Mouse (Mus musculus) kidney, postnatal 0 days (tissue): ENCODE data around the gene Cts6. TPM values are rescaled to one million over a fixed set of nuclear protein-coding genes. Genes with fewer than 3 reads are reported as not detected.
A peak's percentile ranks its signal among the peaks of the same experiment; 100 is the strongest.
"Not testable (repeated sequence)": the region's sequence is repeated elsewhere in the genome, so short reads cannot be mapped to it uniquely, and the experiment has no call there.

Source experiments
- ATAC-seq: fragments of 200-750 bp; cut with Nextera tagmentation; replicated peaks from 2 replicates; pipeline ENCODE4 v1.8.0; 2017; ENCODE audit warnings: low read depth, moderate number of reproducible peaks, moderate TSS enrichment, moderate library complexity; ENCODE audit not compliant: low FRiP score
- DNase-seq: peaks from one replicate; pipeline ENCODE4 v3.0.0-alpha.2; 2016; ENCODE audit warnings: low spot score
- H3K27ac ChIP-seq: fragments of 300-500 bp; sonication (generic); 2 replicates; pipeline ENCODE4 v1.5.1; 2014; ENCODE audit warnings: mild to moderate bottlenecking
- H3K27me3 ChIP-seq: fragments of 300-500 bp; sonication (generic); 2 replicates; pipeline ENCODE4 v1.6.1; 2014; ENCODE audit warnings: low read length, mixed read lengths; ENCODE audit not compliant: insufficient read depth
- H3K36me3 ChIP-seq: fragments of 300-500 bp; sonication (generic); 2 replicates; pipeline ENCODE4 v1.6.1; 2014; ENCODE audit warnings: low read length, mixed read lengths; ENCODE audit not compliant: insufficient read depth
- H3K4me1 ChIP-seq: fragments of 300-500 bp; sonication (generic); replicated peaks from 2 replicates; pipeline ENCODE4 v1.6.1; 2014; ENCODE audit warnings: antibody characterized with exemption, low read length, mixed read lengths; ENCODE audit not compliant: insufficient read depth
- H3K4me2 ChIP-seq: fragments of 300-500 bp; sonication (generic); 2 replicates; pipeline ENCODE4 v1.6.1; 2014; ENCODE audit warnings: mild to moderate bottlenecking, low read length, moderate library complexity, mixed read lengths
- H3K4me3 ChIP-seq: fragments of 300-500 bp; sonication (generic); replicated peaks from 2 replicates; pipeline ENCODE4 v1.5.1; 2014; ENCODE audit warnings: low read depth, low read length
- H3K9ac ChIP-seq: fragments of 300-500 bp; sonication (generic); 2 replicates; pipeline ENCODE4 v1.6.1; 2014; ENCODE audit warnings: low read depth, low read length
- H3K9me3 ChIP-seq: fragments of 300-500 bp; sonication (generic); replicated peaks from 2 replicates; pipeline ENCODE4 v1.6.1; 2016; ENCODE audit warnings: low read length, inconsistent platforms, mixed read lengths
- CTCF ChIP-seq: IDR thresholded peaks from 2 replicates; pipeline ENCODE4 v1.5.1; 2016; ENCODE audit warnings: antibody characterized with exemption, low read depth, mild to moderate bottlenecking, moderate library complexity
- WGBS: fragments of 180-500 bp; shearing (Covaris S2); extraction: QIAGEN DNeasy Blood & Tissue Kit; methylation state at CpG from one replicate; pipeline ENCODE4 v1.1.7; 2014; 5-methylcytosine and 5-hydroxymethylcytosine counted together
- polyA plus RNA-seq: library from polyadenylated mRNA; unstranded; fragments of >200 nt; fragmentation: Nextera tagmentation; extraction: Ambion mirVana; gene quantifications from 2 replicates; pipeline ENCODE4 v1.2.1, GENCODE M21; 2015

The Cts6 gene
- polyA plus RNA-seq, result not detected in 2 replicates

- H3K4me1 ChIP-seq, result no peaks in the 10 kb centered on the region
- H3K4me3 ChIP-seq, result no peak within 1 kb of the TSS
- no peak within 1 kb of the TSS for H3K9ac ChIP-seq
- no peak for DNase-seq
- no peak for ATAC-seq
- no peaks in the 10 kb centered on the region for H3K9me3 ChIP-seq
- 81% methylated on average over 3 of the region's 3 CpGs for WGBS
- H3K27me3 ChIP-seq, result no peaks in the 10 kb centered on the region
- H3K4me2 ChIP-seq, result no peak within 1 kb of the TSS
- TF ChIP-seq CTCF, result no peak
- H3K36me3 ChIP-seq, result no peaks in the 10 kb centered on the region
- H3K27ac ChIP-seq, result no peak within 1 kb of the TSS
Measured at GRCm38 (mm10) chr13:61203310-61203709, at the start of gene Cts6. Gene Cts6 (minus strand): TSS chr13:61203410.

GRCm38 (mm10) chr13:61241076-61241947 is 38.1 kb upstream of the Cts6 start:
- WGBS, result 54% methylated on average over 13 of the region's 13 CpGs
- no peak for ATAC-seq
- H3K27me3 ChIP-seq, result no peaks in the 10 kb centered on the region
- no peak overlapping the region for H3K4me2 ChIP-seq
- H3K9me3 ChIP-seq, result no peaks in the 10 kb centered on the region
- no peaks in the 10 kb centered on the region for H3K36me3 ChIP-seq
- peak; percentile 69 for TF ChIP-seq CTCF
- H3K27ac ChIP-seq, result no peak overlapping the region
- no peaks in the 10 kb centered on the region for H3K4me1 ChIP-seq
- no peak overlapping the region for H3K9ac ChIP-seq
- no peak overlapping the region for H3K4me3 ChIP-seq
- peak; percentile 64 for DNase-seq

GRCm38 (mm10) chr13:61185151-61185933 is 17.9 kb downstream of the Cts6 start:
- H3K27ac ChIP-seq, H3K4me1 ChIP-seq, ATAC-seq, DNase-seq, H3K4me3 ChIP-seq, H3K27me3 ChIP-seq, H3K4me2 ChIP-seq, H3K36me3 ChIP-seq, H3K9me3 ChIP-seq, H3K9ac ChIP-seq: not testable (repeated sequence)
- 77% methylated on average over 5 of the region's 5 CpGs for WGBS

GRCm38 (mm10) chr13:61164622-61165021 is 38.6 kb downstream of the Cts6 start:
- Histone ChIP-seq H3K4me1 (no peaks in the 10 kb centered on the region), H3K9me3 (no peaks in the 10 kb centered on the region), H3K4me3 (no peak overlapping the region), H3K4me2 (no peak overlapping the region), H3K9ac (no peak overlapping the region), H3K36me3 (no peaks in the 10 kb centered on the region), H3K27me3 (no peaks in the 10 kb centered on the region), H3K27ac (no peak overlapping the region)
- DNase-seq (no peak), ATAC-seq (no peak)
- TF ChIP-seq CTCF, result no peak
- 79% methylated on average over 4 of the region's 4 CpGs for WGBS

- Histone ChIP-seq H3K4me3 (no peak within 1 kb of the TSS), H3K4me2 (no peak within 1 kb of the TSS), H3K36me3 (no peaks in the 10 kb centered on the region), H3K9me3 (no peaks in the 10 kb centered on the region), H3K4me1 (no peaks in the 10 kb centered on the region), H3K9ac (no peak within 1 kb of the TSS), H3K27me3 (no peaks in the 10 kb centered on the region), H3K27ac (no peak within 1 kb of the TSS)
- ATAC-seq (no peak), DNase-seq (no peak)
- TF ChIP-seq CTCF, result no peak
- 89% methylated on average over 1 of the region's 1 CpGs for WGBS
Measured at GRCm38 (mm10) chr13:61164156-61164555, 39.1 kb downstream of the Cts6 start, which contains the start of gene Ctsr. Gene Ctsr (minus strand): TSS chr13:61164256.

Other genes starting within 250 kb of the Cts6 start
- not detected in 2 replicates for gene Ctsj, start 197.5 kb downstream of the Cts6 start, polyA plus RNA-seq
- not detected in 2 replicates for gene Ctsq, start 162.8 kb downstream of the Cts6 start, polyA plus RNA-seq
- not detected in 2 replicates for gene Ctsr, start 39.2 kb downstream of the Cts6 start, polyA plus RNA-seq
- gene Cts8, start 51.9 kb upstream of the Cts6 start, polyA plus RNA-seq, result not detected in 2 replicates
- gene Gm49398, start 85.4 kb upstream of the Cts6 start, polyA plus RNA-seq, result not detected in 2 replicates
- gene Cts7, start 154.8 kb upstream of the Cts6 start, polyA plus RNA-seq, result not detected in 2 replicates